Mouse (Mus musculus): Measurements from ENCODE around the gene Dph2. TPM values are rescaled to one million over a fixed set of nuclear protein-coding genes. Genes with fewer than 3 reads are reported as not detected.

The Dph2 gene
- total RNA-seq, 2 experiments from 2014 or later, result 10.3 to 13.0 TPM

GRCm38 (mm10) chr4:117878301-117878700 is 13.5 kb downstream of the Dph2 start:
- no peak for ATAC-seq (replicated peaks; ENCODE audit: poor library complexity)

- no peak for ATAC-seq (replicated peaks; ENCODE audit: poor library complexity)
These were observed 18.2 kb downstream of the Dph2 start for GRCm38 (mm10) chr4:117873615-117874014.

GRCm38 (mm10) chr4:117872471-117872886 is 19.4 kb downstream of the Dph2 start, which contains the start of gene Ccdc24:
Gene Ccdc24, minus strand, starts transcription at chr4:117872557.
- ATAC-seq (replicated peaks; ENCODE audit: poor library complexity), result no peak

- ATAC-seq (replicated peaks; ENCODE audit: poor library complexity), result no peak
These were observed 20.0 kb downstream of the Dph2 start for GRCm38 (mm10) chr4:117871787-117872186.

GRCm38 (mm10) chr4:117870437-117870836 is 21.4 kb downstream of the Dph2 start:
- ATAC-seq (replicated peaks; ENCODE audit: poor library complexity), result no peak

- no peak for ATAC-seq (replicated peaks; ENCODE audit: poor library complexity)
These were observed 22.5 kb downstream of the Dph2 start for GRCm38 (mm10) chr4:117869317-117869716.

- ATAC-seq (replicated peaks; ENCODE audit: poor library complexity), result peak; percentile 59
These were observed 24.0 kb downstream of the Dph2 start for GRCm38 (mm10) chr4:117867823-117868222.

- ATAC-seq (replicated peaks; ENCODE audit: poor library complexity), result peak; percentile 49
These were observed 24.8 kb downstream of the Dph2 start for GRCm38 (mm10) chr4:117867000-117867399.

GRCm38 (mm10) chr4:117866083-117866482 is 25.7 kb downstream of the Dph2 start:
- peak; percentile 53 for ATAC-seq (replicated peaks; ENCODE audit: poor library complexity)

- peak; percentile 40 for ATAC-seq (replicated peaks; ENCODE audit: poor library complexity)
These were observed 29.0 kb downstream of the Dph2 start for GRCm38 (mm10) chr4:117862823-117863222.

- no peak for ATAC-seq (replicated peaks; ENCODE audit: poor library complexity)
These were observed 31.3 kb downstream of the Dph2 start for GRCm38 (mm10) chr4:117860570-117860969.

GRCm38 (mm10) chr4:117858794-117859193 is 33.0 kb downstream of the Dph2 start:
- peak; percentile 59 for ATAC-seq (replicated peaks; ENCODE audit: poor library complexity)

GRCm38 (mm10) chr4:117855146-117855545 is 36.7 kb downstream of the Dph2 start:
- no peak for ATAC-seq (replicated peaks; ENCODE audit: poor library complexity)

- ATAC-seq (replicated peaks; ENCODE audit: poor library complexity), result no peak
These were observed 39.5 kb downstream of the Dph2 start for GRCm38 (mm10) chr4:117852152-117852868.

GRCm38 (mm10) chr4:117850871-117851270 is 41.0 kb downstream of the Dph2 start:
- no peak for ATAC-seq (replicated peaks; ENCODE audit: poor library complexity)

- ATAC-seq (replicated peaks; ENCODE audit: poor library complexity), result no peak
These were observed 41.7 kb downstream of the Dph2 start for GRCm38 (mm10) chr4:117850176-117850575.

GRCm38 (mm10) chr4:117849506-117849905 is 42.3 kb downstream of the Dph2 start:
- ATAC-seq (replicated peaks; ENCODE audit: poor library complexity), result no peak

- ATAC-seq (replicated peaks; ENCODE audit: poor library complexity), result no peak
These were observed 42.8 kb downstream of the Dph2 start for GRCm38 (mm10) chr4:117849063-117849462.

- no peak for ATAC-seq (replicated peaks; ENCODE audit: poor library complexity)
These were observed 44.8 kb downstream of the Dph2 start for GRCm38 (mm10) chr4:117847011-117847410.

GRCm38 (mm10) chr4:117846261-117846660 is 45.6 kb downstream of the Dph2 start:
- ATAC-seq (replicated peaks; ENCODE audit: poor library complexity), result no peak

- ATAC-seq (replicated peaks; ENCODE audit: poor library complexity), result no peak
These were observed 46.5 kb downstream of the Dph2 start for GRCm38 (mm10) chr4:117845316-117845715.

- no peak for ATAC-seq (replicated peaks; ENCODE audit: poor library complexity)
These were observed 47.4 kb downstream of the Dph2 start for GRCm38 (mm10) chr4:117844467-117844866.

GRCm38 (mm10) chr4:117843101-117843500 is 48.7 kb downstream of the Dph2 start:
- no peak for ATAC-seq (replicated peaks; ENCODE audit: poor library complexity)
